Mouse (Mus musculus) erythroblast, adult 5-6 weeks (primary cell): ENCODE data around the gene Kank1. TPM values are rescaled to one million over a fixed set of nuclear protein-coding genes. Genes with fewer than 3 reads are reported as not detected.
"Not testable (repeated sequence)": the region's sequence is repeated elsewhere in the genome, so short reads cannot be mapped to it uniquely, and the experiment has no call there.

Source experiments
- ATAC-seq: replicated peaks from 2 replicates; pipeline ENCODE4 v1.8.0; 2016; ENCODE audit warnings: moderate number of reproducible peaks, mild to moderate bottlenecking, moderate TSS enrichment, inconsistent platforms; ENCODE audit not compliant: poor library complexity, low FRiP score, severe bottlenecking
- total RNA-seq, 2 experiments: library from RNA; stranded (forward) in 1 of 2; stranded (reverse) in 1 of 2; fragments of 150-400 nt in 1 of 2; fragments of 200-764, 138-1000 nt in 1 of 2; gene quantifications; 2 replicates each; pipeline versions ENCODE4 v1.2.3 to v1.2.4; 2015 to 2017; ENCODE audit warnings: low replicate concordance in 2 of 2

Kank1 gene
- total RNA-seq, 2 experiments from 2014 or later = 3.1 TPM; not detected in 1

DNA sequence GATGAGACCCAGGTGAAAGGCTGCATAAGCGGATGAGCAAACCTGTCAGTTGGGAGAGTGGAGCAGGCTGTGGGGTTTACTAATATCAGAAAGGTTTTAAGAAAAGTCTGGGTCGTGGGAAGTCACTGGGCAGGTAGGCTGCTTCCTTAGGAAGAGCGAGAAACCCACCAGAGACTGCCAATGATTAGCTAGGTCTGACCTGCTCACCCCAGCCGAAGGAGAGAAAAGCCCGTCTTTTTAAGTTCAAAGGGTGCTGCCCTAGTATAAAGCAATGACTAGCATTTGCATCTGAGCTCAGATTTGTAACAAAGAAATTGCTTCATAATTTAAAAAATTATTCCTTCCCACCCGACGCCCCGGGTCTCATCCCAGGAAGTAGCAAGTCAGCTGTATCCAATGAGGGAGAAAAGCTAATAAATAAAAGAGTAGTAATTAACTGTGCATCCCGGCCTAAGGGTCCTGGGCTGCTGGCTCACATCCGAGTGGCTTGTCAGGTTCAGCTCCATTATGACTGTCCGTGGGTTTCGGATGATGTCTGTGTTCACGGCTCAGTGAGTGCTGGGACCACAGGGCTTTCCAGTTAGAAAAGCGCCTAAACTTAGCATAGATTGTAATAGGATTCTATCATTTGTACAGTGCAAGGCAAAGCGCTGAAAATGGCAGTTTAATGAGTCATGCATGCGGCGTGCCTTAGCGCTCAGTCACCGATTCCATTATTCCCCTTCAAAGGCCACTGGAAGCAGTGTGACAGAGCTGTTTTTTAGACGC lies 225.0 kb downstream of the Kank1 start:
- no peak for ATAC-seq

DNA sequence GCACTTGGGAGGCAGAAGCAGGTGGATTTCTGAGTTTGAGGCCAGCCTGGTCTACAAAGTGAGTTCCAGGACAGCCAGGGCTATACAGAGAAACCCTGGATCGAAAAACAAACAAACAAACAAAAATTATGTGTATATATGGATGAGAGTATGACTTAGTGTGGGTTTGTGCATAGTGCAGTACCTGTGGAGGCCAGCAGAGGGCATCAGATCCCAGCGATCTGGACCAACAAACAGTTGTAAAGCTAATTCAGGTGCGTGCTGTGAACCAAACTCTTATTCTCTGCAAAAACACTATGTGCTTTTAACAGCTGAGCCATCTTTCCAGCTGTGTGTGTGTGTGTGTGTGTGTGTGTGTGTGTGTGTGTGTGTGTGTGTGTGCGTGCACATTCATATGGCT lies 239.0 kb downstream of the Kank1 start:
- ATAC-seq = not testable (repeated sequence)

DNA sequence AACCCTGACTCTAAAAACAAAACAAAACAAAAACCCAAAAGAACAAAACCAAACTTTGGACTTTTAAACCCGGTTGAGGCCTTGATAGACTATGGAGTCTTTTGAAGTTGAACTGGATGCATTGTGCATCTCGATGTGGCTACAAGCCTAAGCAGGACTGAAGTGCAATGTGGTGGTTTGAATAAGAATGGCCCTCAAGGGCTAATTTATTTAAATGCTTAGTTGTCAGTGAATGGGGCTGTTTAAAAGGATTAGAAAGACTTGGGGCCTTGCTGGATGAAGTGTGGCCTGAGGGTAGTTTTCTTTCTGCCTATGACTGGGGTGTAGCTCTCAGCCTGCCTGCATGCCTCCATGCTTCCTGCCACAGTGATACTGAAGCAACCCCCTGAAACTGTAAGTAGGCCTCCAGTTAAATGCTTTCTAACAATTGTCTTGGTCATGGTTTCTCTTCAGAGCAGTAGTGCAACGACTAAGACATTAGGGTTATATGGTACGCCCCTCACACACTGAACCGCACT lies 242.4 kb downstream of the Kank1 start:
- ATAC-seq = no peak

DNA sequence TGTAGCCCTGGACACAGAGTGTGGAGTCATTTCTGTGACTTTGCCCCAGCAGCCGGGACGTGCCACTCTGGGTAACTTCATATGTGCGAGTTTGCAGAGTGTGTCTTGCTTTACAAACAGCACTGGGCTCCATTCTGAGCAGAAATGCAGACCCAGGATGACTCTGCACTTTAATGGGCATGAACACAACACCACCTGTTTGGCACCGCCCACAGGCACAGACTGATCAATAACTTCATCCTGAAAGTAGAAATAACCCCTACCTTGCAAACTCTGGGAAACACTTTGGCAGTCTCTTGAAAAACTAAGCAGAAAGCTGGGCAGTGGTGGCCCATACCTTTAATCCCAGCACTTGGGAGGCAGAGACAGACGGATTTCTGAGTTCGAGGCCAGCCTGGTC lies 244.0 kb downstream of the Kank1 start:
- no peak for ATAC-seq

Other genes starting within 250 kb of the Kank1 start
- gene Dock8, start 237.4 kb upstream of the Kank1 start, total RNA-seq (2015; ENCODE audit: low replicate concordance) = 31.9 and 33.2 TPM in 2 replicates
- 14.4 and 22.0 TPM in 2 replicates for gene Dock8, start 237.4 kb upstream of the Kank1 start, total RNA-seq (2017; ENCODE audit: low replicate concordance)